Mouse (Mus musculus) megakaryocyte-erythroid progenitor cell, adult 5 weeks (primary cell): ENCODE data around the gene Anks1b. TPM values are rescaled to one million over a fixed set of nuclear protein-coding genes. Genes with fewer than 3 reads are reported as not detected.

Experiments used
- polyA plus RNA-seq: library from polyadenylated mRNA; stranded (reverse); fragments of >175 nt; gene quantifications from 2 replicates; pipeline ENCODE4 v1.2.3, GENCODE M21; 2012

Gene Anks1b
- polyA plus RNA-seq = not detected in 2 replicates

DNA sequence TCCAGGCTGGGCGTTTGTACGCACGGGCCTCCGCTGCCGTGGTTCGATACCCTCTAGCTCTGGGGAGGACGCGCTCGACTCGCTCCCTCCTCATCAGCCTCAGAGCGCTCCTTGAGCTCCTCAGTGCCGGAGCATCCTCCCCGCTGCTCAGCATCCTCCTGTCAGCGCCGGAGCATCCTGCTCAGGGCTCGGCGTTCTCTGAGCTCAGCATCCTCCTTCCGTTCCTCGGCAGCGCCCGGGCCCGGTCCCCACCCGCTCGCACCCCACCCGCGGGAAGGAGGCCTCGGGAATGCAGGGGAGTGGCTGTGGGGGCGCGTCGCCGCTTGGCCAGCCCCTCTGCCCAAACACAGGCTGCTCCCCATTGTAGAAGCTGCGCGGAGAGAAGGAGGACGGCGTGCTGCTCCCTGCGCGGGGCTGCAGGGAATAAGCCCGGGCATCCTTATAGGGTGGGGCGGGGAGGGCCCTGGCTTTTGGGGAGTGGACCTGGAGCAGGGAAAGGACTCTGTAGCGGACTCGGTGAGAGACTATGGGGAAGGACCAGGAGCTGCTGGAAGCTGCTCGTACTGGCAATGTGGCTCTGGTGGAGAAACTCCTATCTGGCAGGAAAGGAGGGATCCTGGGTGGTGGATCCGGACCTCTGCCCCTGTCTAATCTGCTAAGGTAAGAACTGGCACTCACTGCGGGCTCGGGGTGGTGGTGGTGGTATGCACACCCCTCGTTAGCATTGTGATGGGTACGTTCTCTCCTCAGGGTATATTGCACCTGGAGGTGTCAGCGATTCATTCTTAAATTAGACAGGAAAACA is at the start of gene Anks1b:
Anks1b (plus strand) TSS at position 364 of the 805 bp plus-strand sequence.

Other genes starting within 250 kb of the Anks1b start
- 6.3 and 6.8 TPM in 2 replicates for gene Scyl2, start 187.2 kb upstream of the Anks1b start, polyA plus RNA-seq
- 0.16 and 0.27 TPM in 2 replicates for gene Actr6, start 141.2 kb upstream of the Anks1b start, polyA plus RNA-seq
- 8.5 and 13.7 TPM in 2 replicates for gene Uhrf1bp1l, start 128.5 kb upstream of the Anks1b start, polyA plus RNA-seq